In the genomic region with DNA sequence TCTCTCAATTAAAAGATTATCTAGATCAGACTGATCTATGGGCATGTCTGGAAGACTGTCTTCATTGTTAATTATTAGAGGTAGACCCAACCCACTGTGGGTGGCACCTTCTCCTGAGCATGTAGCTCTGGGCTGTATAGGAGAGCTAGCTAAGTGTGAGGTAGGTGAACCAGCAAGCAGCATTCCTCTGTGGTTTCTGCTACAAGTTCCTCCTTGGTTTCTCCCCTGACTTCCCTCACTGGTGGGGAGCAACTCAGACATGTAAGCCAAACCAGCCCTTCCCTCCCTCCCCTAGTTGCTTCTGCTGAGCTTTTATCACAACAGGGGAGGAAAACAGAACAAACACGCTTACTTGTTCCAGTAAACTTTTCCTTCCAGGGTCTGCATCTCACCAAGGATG, we compare ENCODE assay signal across 22 mouse cellular contexts. TPM values are rescaled to one million over a fixed set of nuclear protein-coding genes. Genes with fewer than 3 reads are reported as not detected.
"Had no signal": no experiment of that assay in that cellular context is flagged by ENCODE, and none has a peak within 500 bp of the region (broad histone marks: within the 10 kb centered on the region; RNA-seq: fewer than 3 reads in every experiment).

No protein-coding gene starts in this region.

- ATAC-seq: liver, postnatal 0 days; lung, postnatal 0 days; midbrain, embryonic 13.5 days; midbrain, embryonic 16.5 days had no signal

- H3K27ac ChIP-seq: limb, embryonic 12.5 days; limb, embryonic 15.5 days; liver, embryonic 14.5 days; macrophage; midbrain, embryonic 10.5 days; midbrain, embryonic 13.5 days; neural tube, embryonic 13.5 days; stomach, embryonic 15.5 days had no signal

- H3K9ac ChIP-seq: limb, embryonic 12.5 days; limb, embryonic 15.5 days; liver, embryonic 14.5 days; liver, postnatal 0 days; lung, embryonic 14.5 days; midbrain, embryonic 13.5 days; neural tube, embryonic 13.5 days; stomach, embryonic 15.5 days had no signal

- DNase-seq: kidney, postnatal 14 days; kidney, postnatal 4 days; liver, postnatal 0 days; lung, embryonic 14.5 days; right cerebral cortex, postnatal 25 days; spleen, adult 18-20 months; thymus, postnatal 25 days had no signal

- H3K4me1 ChIP-seq: limb, embryonic 12.5 days; limb, embryonic 15.5 days; megakaryocyte, embryonic 14.5 days; midbrain, embryonic 10.5 days; midbrain, embryonic 13.5 days; neural tube, embryonic 13.5 days; stomach, embryonic 15.5 days had no signal

- H3K9me3 ChIP-seq: limb, embryonic 12.5 days; limb, embryonic 15.5 days; megakaryocyte, embryonic 14.5 days; midbrain, embryonic 10.5 days; midbrain, embryonic 13.5 days; neural tube, embryonic 13.5 days; stomach, embryonic 15.5 days had no signal

- H3K4me2 ChIP-seq: limb, embryonic 12.5 days; limb, embryonic 15.5 days; liver, embryonic 11.5 days; lung, embryonic 14.5 days; midbrain, embryonic 13.5 days; neural tube, embryonic 13.5 days; stomach, embryonic 15.5 days had no signal

- H3K4me3 ChIP-seq: limb, embryonic 12.5 days; limb, embryonic 15.5 days; megakaryocyte, embryonic 14.5 days; midbrain, embryonic 10.5 days; midbrain, embryonic 13.5 days; myocyte; neural tube, embryonic 13.5 days; stomach, embryonic 15.5 days had no signal

- H3K27me3 ChIP-seq: limb, embryonic 12.5 days; limb, embryonic 15.5 days; megakaryocyte, embryonic 14.5 days; midbrain, embryonic 13.5 days; neural tube, embryonic 13.5 days; stomach, embryonic 15.5 days had no signal

- H3K36me3 ChIP-seq: limb, embryonic 12.5 days; limb, embryonic 15.5 days; midbrain, embryonic 10.5 days; midbrain, embryonic 13.5 days; neural tube, embryonic 13.5 days; stomach, embryonic 15.5 days had no signal

RNA-seq across cellular contexts. Expression of gene Abcc9, which starts 49.9 kb away (rescaled TPM):
- total RNA-seq: monocyte, adult 5-6 weeks; neutrophil, adult 5-6 weeks had no signal
- polyA plus RNA-seq: macrophage had no signal
